Mouse (Mus musculus) kidney, embryonic 14.5 days (tissue): ENCODE data around the gene Fitm1. TPM values are rescaled to one million over a fixed set of nuclear protein-coding genes. Genes with fewer than 3 reads are reported as not detected.
A peak's percentile ranks its signal among the peaks of the same experiment; 100 is the strongest.

Experiments
- ATAC-seq: fragments of 200-750 bp; cut with Nextera tagmentation; 2 replicates; pipeline ENCODE4 v1.8.0; 2017; ENCODE audit warnings: moderate number of reproducible peaks, mild to moderate bottlenecking, moderate TSS enrichment, moderate library complexity; ENCODE audit not compliant: low FRiP score, low TSS enrichment
- H3K27ac ChIP-seq: fragments of 300-500 bp; sonication (generic); 2 replicates; pipeline ENCODE4 v1.5.1; 2014; ENCODE audit warnings: low read depth, mild to moderate bottlenecking, low read length, moderate library complexity, mixed read lengths
- H3K27me3 ChIP-seq: fragments of 300-500 bp; sonication (generic); 2 replicates; pipeline ENCODE4 v1.6.1; 2014; ENCODE audit warnings: mild to moderate bottlenecking, low read length; ENCODE audit not compliant: control insufficient read depth, insufficient read depth
- H3K36me3 ChIP-seq: fragments of 300-500 bp; sonication (generic); 2 replicates; pipeline ENCODE4 v1.6.1; 2014; ENCODE audit warnings: low read length, mixed read lengths; ENCODE audit not compliant: control insufficient read depth, insufficient read depth
- H3K4me1 ChIP-seq: fragments of 300-500 bp; sonication (generic); 2 replicates; pipeline ENCODE4 v1.6.1; 2014; ENCODE audit warnings: low read length, mixed read lengths; ENCODE audit not compliant: control insufficient read depth, insufficient read depth
- H3K4me2 ChIP-seq: fragments of 300-500 bp; sonication (generic); replicated peaks from 2 replicates; pipeline ENCODE4 v1.6.1; 2014; ENCODE audit warnings: low read depth, mild to moderate bottlenecking, low read length
- H3K4me3 ChIP-seq: fragments of 300-500 bp; sonication (generic); 2 replicates; pipeline ENCODE4 v1.5.1; 2014; ENCODE audit warnings: mild to moderate bottlenecking, low read length
- H3K9ac ChIP-seq: fragments of 300-500 bp; sonication (generic); 2 replicates; pipeline ENCODE4 v1.6.1; 2014; ENCODE audit warnings: low read depth, mild to moderate bottlenecking, low read length, moderate library complexity
- H3K9me3 ChIP-seq: fragments of 300-500 bp; sonication (generic); 2 replicates; pipeline ENCODE4 v1.6.1; 2016; ENCODE audit warnings: low read length; ENCODE audit not compliant: control insufficient read depth
- WGBS: fragments of 180-500 bp; shearing (Covaris S2); extraction: QIAGEN DNeasy Blood & Tissue Kit; methylation state at CpG from one replicate; pipeline ENCODE4 v1.1.7; 2014; 5-methylcytosine and 5-hydroxymethylcytosine counted together
- polyA plus RNA-seq: library from polyadenylated mRNA; unstranded; fragments of >200 nt; fragmentation: Nextera tagmentation; extraction: Ambion mirVana; gene quantifications from 2 replicates; pipeline ENCODE4 v1.2.1, GENCODE M21; 2014

Fitm1 gene
- polyA plus RNA-seq, 1 experiment from 2014 or later: 1.0 TPM

GRCm38 (mm10) chr14:55551347-55551746 is 24.1 kb upstream of the Fitm1 start:
- no peak overlapping the region for H3K9ac ChIP-seq
- H3K9me3 ChIP-seq: no peaks in the 10 kb centered on the region
- no peak overlapping the region for H3K27ac ChIP-seq
- H3K36me3 ChIP-seq: peaks cover 40% of the 10 kb centered on the region
- H3K27me3 ChIP-seq: no peaks in the 10 kb centered on the region
- WGBS: 64% methylated on average over 5 of the region's 5 CpGs
- no peak overlapping the region for H3K4me3 ChIP-seq
- ATAC-seq: no peak
- H3K4me2 ChIP-seq: no peak overlapping the region
- no peaks in the 10 kb centered on the region for H3K4me1 ChIP-seq

GRCm38 (mm10) chr14:55551794-55552193 is 23.6 kb upstream of the Fitm1 start:
- no peaks in the 10 kb centered on the region for H3K9me3 ChIP-seq
- 92% methylated on average over 8 of the region's 8 CpGs for WGBS
- no peak for ATAC-seq
- no peak overlapping the region for H3K9ac ChIP-seq
- no peak overlapping the region for H3K4me3 ChIP-seq
- H3K4me1 ChIP-seq: no peaks in the 10 kb centered on the region
- no peak overlapping the region for H3K27ac ChIP-seq
- no peak overlapping the region for H3K4me2 ChIP-seq
- peaks cover 35% of the 10 kb centered on the region for H3K36me3 ChIP-seq
- no peaks in the 10 kb centered on the region for H3K27me3 ChIP-seq

GRCm38 (mm10) chr14:55554635-55555034 is 20.8 kb upstream of the Fitm1 start:
- Histone ChIP-seq H3K4me1 (no peaks in the 10 kb centered on the region; the same call in 1 of the 2 replicates), H3K4me3 (no peak overlapping the region), H3K4me2 (no peak overlapping the region), H3K36me3 (peaks cover 7% of the 10 kb centered on the region), H3K27ac (no peak overlapping the region), H3K9ac (no peak overlapping the region), H3K27me3 (no peaks in the 10 kb centered on the region), H3K9me3 (no peaks in the 10 kb centered on the region)
- ATAC-seq: no peak

- H3K27me3 ChIP-seq: no peaks in the 10 kb centered on the region
- no peak overlapping the region for H3K4me2 ChIP-seq
- ATAC-seq: no peak
- no peaks in the 10 kb centered on the region; the same call in 1 of the 2 replicates for H3K4me1 ChIP-seq
- H3K36me3 ChIP-seq: no peaks in the 10 kb centered on the region
- 89% methylated on average over 3 of the region's 3 CpGs for WGBS
- H3K9ac ChIP-seq: no peak overlapping the region
- no peak overlapping the region for H3K4me3 ChIP-seq
- no peaks in the 10 kb centered on the region for H3K9me3 ChIP-seq
- no peak overlapping the region for H3K27ac ChIP-seq
Observed at GRCm38 (mm10) chr14:55555788-55556187, 19.6 kb upstream of the Fitm1 start.

- peaks cover 5% of the 10 kb centered on the region; the same call in 1 of the 2 replicates for H3K4me1 ChIP-seq
- no peaks in the 10 kb centered on the region for H3K27me3 ChIP-seq
- 25% methylated on average over 5 of the region's 5 CpGs for WGBS
- H3K4me3 ChIP-seq: no peak overlapping the region
- H3K27ac ChIP-seq: peak overlapping the region; percentile 66; the same call in 1 of the 2 replicates
- no peak for ATAC-seq
- no peaks in the 10 kb centered on the region for H3K9me3 ChIP-seq
- H3K9ac ChIP-seq: no peak overlapping the region
- H3K4me2 ChIP-seq: no peak overlapping the region; the same call in 1 of the 2 replicates
- H3K36me3 ChIP-seq: no peaks in the 10 kb centered on the region
Observed at GRCm38 (mm10) chr14:55557003-55557402, 18.4 kb upstream of the Fitm1 start.

- Histone ChIP-seq H3K36me3 (no peaks in the 10 kb centered on the region; the same call in 1 of the 2 replicates), H3K9me3 (no peaks in the 10 kb centered on the region), H3K4me3 (no peak overlapping the region), H3K27me3 (no peaks in the 10 kb centered on the region), H3K27ac (peak overlapping the region; percentile 66; the same call in 1 of the 2 replicates), H3K4me2 (no peak overlapping the region), H3K4me1 (peaks cover 6% of the 10 kb centered on the region; the same call in 1 of the 2 replicates), H3K9ac (no peak overlapping the region; the same call in 1 of the 2 replicates)
- 88% methylated on average over 3 of the region's 3 CpGs for WGBS
- ATAC-seq: no peak
Observed at GRCm38 (mm10) chr14:55557587-55557986, 17.8 kb upstream of the Fitm1 start.

- peak overlapping the region; percentile 98; the same call in 1 of the 2 replicates for H3K27ac ChIP-seq
- peak overlapping the region; percentile 61; the same call in 1 of the 2 replicates for H3K4me3 ChIP-seq
- H3K9ac ChIP-seq: peak overlapping the region; percentile 74; the same call in 1 of the 2 replicates
- WGBS: 57% methylated on average over 6 of the region's 6 CpGs
- H3K4me2 ChIP-seq: peak overlapping the region; percentile 83
- no peaks in the 10 kb centered on the region for H3K9me3 ChIP-seq
- peaks cover 9% of the 10 kb centered on the region for H3K36me3 ChIP-seq
- peaks cover 6% of the 10 kb centered on the region; the same call in 1 of the 2 replicates for H3K4me1 ChIP-seq
- H3K27me3 ChIP-seq: no peaks in the 10 kb centered on the region
- ATAC-seq: no peak
Observed at GRCm38 (mm10) chr14:55558740-55559448, 16.5 kb upstream of the Fitm1 start.

- Histone ChIP-seq H3K9ac (peak within 1 kb of the TSS; percentile 74), H3K27me3 (no peaks in the 10 kb centered on the region), H3K4me3 (peak within 1 kb of the TSS; percentile 61), H3K4me2 (peak within 1 kb of the TSS; percentile 83), H3K36me3 (peaks cover 17% of the 10 kb centered on the region), H3K9me3 (no peaks in the 10 kb centered on the region), H3K27ac (peak within 1 kb of the TSS; percentile 98), H3K4me1 (peaks cover 6% of the 10 kb centered on the region; the same call in 1 of the 2 replicates)
- peak; percentile 78 for ATAC-seq
- WGBS: under 1% methylated on average over 27 of the region's 27 CpGs
Observed at GRCm38 (mm10) chr14:55559799-55560201, 15.6 kb upstream of the Fitm1 start, which contains the start of gene Dcaf11. Gene Dcaf11, plus strand, starts transcription at chr14:55560006.
